Mouse (Mus musculus): ENCODE results near the gene Gm10322.

Gene Gm10322

GRCm38 (mm10) chr10:59646821-59647378, 31.0 kb downstream of the Gm10322 start:
- CTCF ChIA-PET = no interaction called here

- CTCF ChIA-PET = interaction anchor here (0.6 kb wide), 1 partner anchor 333 kb away, joined by 3 read pairs; no protein-coding TSS in a partner anchor
Observed at GRCm38 (mm10) chr10:59656799-59657198, 40.9 kb downstream of the Gm10322 start.

GRCm38 (mm10) chr10:59664765-59665164, 48.9 kb downstream of the Gm10322 start:
- CTCF ChIA-PET = no interaction called here

- CTCF ChIA-PET = interaction anchor here (0.5 kb wide), 1 partner anchor 12 kb away, joined by 3 read pairs; no protein-coding TSS in a partner anchor
Observed at GRCm38 (mm10) chr10:59665503-59666291, 49.8 kb downstream of the Gm10322 start.
